Mouse (Mus musculus) large intestine, adult 2 months (tissue): ENCODE measurements around the gene Tekt5. TPM values are rescaled to one million over a fixed set of nuclear protein-coding genes. Genes with fewer than 3 reads are reported as not detected.

Source experiments
- polyA plus RNA-seq: library from polyadenylated mRNA; depleted of rRNA; stranded (reverse); fragments of >200 nt; gene quantifications from 2 replicates; pipeline ENCODE4 v1.2.3, GENCODE M21; 2012; rRNA removed

Tekt5 gene
- polyA plus RNA-seq, 1 experiment, result 0.06 TPM

Other genes with a start within 250 kb of the Tekt5 start
- not detected in 2 replicates for gene Rpl39l, start 225.3 kb downstream of the Tekt5 start, polyA plus RNA-seq
- 0.08 and 0.15 TPM in 2 replicates for gene Atf7ip2, start 202.8 kb downstream of the Tekt5 start, polyA plus RNA-seq
- 11.9 and 12.7 TPM in 2 replicates for gene Emp2, start 81.5 kb downstream of the Tekt5 start, polyA plus RNA-seq
- 34.4 and 37.0 TPM in 2 replicates for gene Nubp1, start 16.5 kb upstream of the Tekt5 start, polyA plus RNA-seq
- 2.0 and 3.1 TPM in 2 replicates for gene Tvp23a, start 51.9 kb upstream of the Tekt5 start, polyA plus RNA-seq
- 18.1 and 29.0 TPM in 2 replicates for gene Ciita, start 84.6 kb upstream of the Tekt5 start, polyA plus RNA-seq
- gene Dexi, start 147.6 kb upstream of the Tekt5 start, polyA plus RNA-seq, result 24.8 and 28.4 TPM in 2 replicates
- 10.8 and 15.1 TPM in 2 replicates for gene Clec16a, start 149.8 kb upstream of the Tekt5 start, polyA plus RNA-seq